Mouse (Mus musculus) forebrain, embryonic 14.5 days (tissue): ENCODE measurements around the gene Znrf4. TPM values are rescaled to one million over a fixed set of nuclear protein-coding genes. Genes with fewer than 3 reads are reported as not detected.

ENCODE experiments used
- ATAC-seq: fragments of 200-750 bp; cut with Nextera tagmentation; 2 replicates; pipeline ENCODE4 v1.8.0; 2017; ENCODE audit warnings: mild to moderate bottlenecking, moderate library complexity
- DNase-seq: peaks from one replicate; pipeline ENCODE4 v3.0.0-alpha.2; 2015; ENCODE audit warnings: low spot score
- H3K27ac ChIP-seq: fragments of 300-500 bp; sonication (generic); 2 replicates; pipeline ENCODE4 v1.5.1; 2014; ENCODE audit warnings: low read depth, mild to moderate bottlenecking, control low read depth, low read length, moderate library complexity
- H3K27me3 ChIP-seq: fragments of 300-500 bp; sonication (generic); replicated peaks from 2 replicates; pipeline ENCODE4 v1.6.1; 2014; ENCODE audit warnings: low read length, control low read depth, mixed read lengths; ENCODE audit not compliant: control insufficient read depth, insufficient read depth
- H3K36me3 ChIP-seq: fragments of 300-500 bp; sonication (generic); 2 replicates; pipeline ENCODE4 v1.6.1; 2014; ENCODE audit warnings: low read length, control low read depth; ENCODE audit not compliant: control insufficient read depth, insufficient read depth
- H3K4me1 ChIP-seq: fragments of 300-500 bp; sonication (generic); 2 replicates; pipeline ENCODE4 v1.6.1; 2014; ENCODE audit warnings: antibody characterized with exemption, low read length, control low read depth; ENCODE audit not compliant: control insufficient read depth, insufficient read depth
- H3K4me2 ChIP-seq: fragments of 300-500 bp; sonication (generic); 2 replicates; pipeline ENCODE4 v1.6.1; 2014; ENCODE audit warnings: mild to moderate bottlenecking, control low read depth, low read length
- H3K4me3 ChIP-seq: fragments of 300-500 bp; sonication (generic); 2 replicates; pipeline ENCODE4 v1.5.1; 2014; ENCODE audit warnings: low read depth, low read length, control low read depth
- H3K9ac ChIP-seq: fragments of 300-500 bp; sonication (generic); 2 replicates; pipeline ENCODE4 v1.6.1; 2014; ENCODE audit warnings: mild to moderate bottlenecking, low read length, control low read depth, moderate library complexity
- H3K9me3 ChIP-seq: fragments of 300-500 bp; sonication (generic); replicated peaks from 2 replicates; pipeline ENCODE4 v1.6.1; 2016; ENCODE audit warnings: low read length, control low read depth, mixed read lengths; ENCODE audit not compliant: control insufficient read depth
- WGBS: fragments of 180-500 bp; shearing (Covaris S2); extraction: QIAGEN DNeasy Blood & Tissue Kit; methylation state at CpG from one replicate; pipeline ENCODE4 v1.1.7; 2014; 5-methylcytosine and 5-hydroxymethylcytosine counted together
- polyA plus RNA-seq: library from polyadenylated mRNA; unstranded; fragments of >200 nt; fragmentation: Nextera tagmentation; extraction: Ambion mirVana; gene quantifications from 2 replicates; pipeline ENCODE4 v1.2.1, GENCODE M21; 2014

Znrf4 gene
- polyA plus RNA-seq, 1 experiment from 2014 or later = 0.14 TPM

DNA sequence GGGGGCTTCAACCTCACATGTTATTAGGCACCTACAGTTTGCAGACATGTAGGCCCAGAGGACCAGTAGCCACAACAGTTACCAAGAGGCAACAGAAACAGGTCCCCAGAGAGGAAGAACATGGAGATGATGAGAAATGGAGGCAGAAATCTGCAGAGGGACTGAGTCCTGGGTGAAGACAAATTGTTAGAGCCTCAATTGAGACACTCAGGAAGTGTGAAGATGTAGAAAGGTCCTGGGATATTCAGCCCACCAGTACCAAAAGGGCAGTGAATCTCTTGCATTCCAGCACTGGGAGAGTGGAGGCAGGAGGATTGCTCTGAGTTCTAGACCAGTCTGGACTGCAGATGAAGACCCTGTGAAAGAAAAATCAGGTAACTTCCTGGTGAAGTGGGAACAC is 2.1 kb upstream of the Znrf4 start:
- Histone ChIP-seq H3K4me3 (no peak overlapping the region), H3K9ac (no peak overlapping the region), H3K4me2 (no peak overlapping the region), H3K27ac (peak overlapping the region; percentile 21; the same call in 1 of the 2 replicates), H3K27me3 (0 out of 2 replicates have a peak, but pooled peaks cover 7% of the 10 kb centered on the region), H3K4me1 (peaks cover 34% of the 10 kb centered on the region), H3K9me3 (no peaks in the 10 kb centered on the region), H3K36me3 (no peaks in the 10 kb centered on the region)
- DNase-seq (no peak), ATAC-seq (no peak)

DNA sequence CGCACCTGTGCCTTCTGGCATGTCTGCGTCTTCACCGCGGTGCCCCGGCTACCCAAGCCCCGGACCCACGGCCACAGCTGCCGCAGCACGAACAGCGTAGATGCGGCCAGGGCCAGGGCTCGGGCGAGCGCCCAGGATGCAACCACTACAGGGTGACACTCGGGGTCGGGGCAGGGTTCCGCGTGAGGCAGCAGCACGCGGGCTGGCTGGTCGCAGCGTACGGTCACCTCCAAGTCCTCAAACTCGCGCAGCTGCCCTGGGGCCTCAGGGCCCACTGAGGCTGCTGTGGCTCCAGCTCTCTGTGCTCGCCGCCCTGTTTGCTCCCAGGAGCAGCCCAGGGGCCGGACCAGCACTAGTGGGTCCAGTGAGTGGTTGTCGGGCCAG is 532 bp downstream of the Znrf4 start:
- H3K27ac ChIP-seq = no peak overlapping the region
- no peak for ATAC-seq
- 32% methylated on average over 29 of the region's 29 CpGs for WGBS
- H3K4me2 ChIP-seq = peak overlapping the region; percentile 45
- H3K9me3 ChIP-seq = no peaks in the 10 kb centered on the region
- H3K4me1 ChIP-seq = peaks cover 52% of the 10 kb centered on the region
- H3K4me3 ChIP-seq = peak overlapping the region; percentile 21
- no peak for DNase-seq
- H3K36me3 ChIP-seq = no peaks in the 10 kb centered on the region
- 0 out of 2 replicates have a peak, but pooled peaks cover 7% of the 10 kb centered on the region for H3K27me3 ChIP-seq
- H3K9ac ChIP-seq = peak overlapping the region; percentile 43; the same call in 1 of the 2 replicates

DNA sequence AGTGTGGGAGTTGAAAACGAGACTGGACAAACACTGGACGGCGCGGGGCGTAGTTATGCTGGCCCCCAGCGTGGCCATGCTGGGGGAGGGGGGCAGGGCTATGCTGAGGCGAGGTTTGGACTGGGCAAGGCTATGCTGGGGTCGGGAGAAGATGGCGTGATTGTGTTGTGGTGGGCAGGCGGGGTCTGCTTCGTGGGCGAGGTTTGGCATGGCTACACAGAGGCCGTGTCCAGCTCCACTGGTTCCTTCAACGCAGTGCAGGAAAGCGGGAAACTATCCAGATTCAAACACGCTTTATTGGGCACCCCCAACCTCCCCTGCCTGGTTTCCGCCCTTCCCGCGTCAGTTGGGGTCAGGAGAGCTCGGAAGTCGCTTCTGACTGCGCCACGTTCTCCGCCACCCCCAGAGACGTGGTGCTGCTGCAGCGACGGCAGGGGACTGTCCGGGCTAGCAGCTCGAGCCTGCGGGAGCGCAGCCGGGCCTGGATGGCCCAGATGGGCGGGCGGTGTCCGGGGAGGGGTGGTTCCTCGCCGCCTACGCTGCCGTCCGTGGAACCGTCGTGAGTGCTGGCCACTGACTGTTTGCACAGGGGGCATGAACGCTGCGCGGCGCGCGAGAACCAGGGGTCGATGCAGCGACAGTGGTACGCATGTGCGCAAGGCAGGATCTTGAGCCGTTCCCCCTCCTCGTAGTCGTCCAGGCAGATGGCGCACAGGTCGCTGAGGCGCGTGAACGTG is 1.1 kb downstream of the Znrf4 start:
- Histone ChIP-seq H3K4me2 (peak overlapping the region; percentile 45), H3K27ac (peak overlapping the region; percentile 95; the same call in 1 of the 2 replicates), H3K4me1 (peaks cover 52% of the 10 kb centered on the region), H3K4me3 (peak overlapping the region; percentile 21), H3K9ac (peak overlapping the region; percentile 43; the same call in 1 of the 2 replicates), H3K36me3 (no peaks in the 10 kb centered on the region), H3K9me3 (no peaks in the 10 kb centered on the region), H3K27me3 (0 out of 2 replicates have a peak, but pooled peaks cover 7% of the 10 kb centered on the region)
- ATAC-seq (no peak), DNase-seq (peak; percentile 48)
- 12% methylated on average over 60 of the region's 60 CpGs for WGBS

DNA sequence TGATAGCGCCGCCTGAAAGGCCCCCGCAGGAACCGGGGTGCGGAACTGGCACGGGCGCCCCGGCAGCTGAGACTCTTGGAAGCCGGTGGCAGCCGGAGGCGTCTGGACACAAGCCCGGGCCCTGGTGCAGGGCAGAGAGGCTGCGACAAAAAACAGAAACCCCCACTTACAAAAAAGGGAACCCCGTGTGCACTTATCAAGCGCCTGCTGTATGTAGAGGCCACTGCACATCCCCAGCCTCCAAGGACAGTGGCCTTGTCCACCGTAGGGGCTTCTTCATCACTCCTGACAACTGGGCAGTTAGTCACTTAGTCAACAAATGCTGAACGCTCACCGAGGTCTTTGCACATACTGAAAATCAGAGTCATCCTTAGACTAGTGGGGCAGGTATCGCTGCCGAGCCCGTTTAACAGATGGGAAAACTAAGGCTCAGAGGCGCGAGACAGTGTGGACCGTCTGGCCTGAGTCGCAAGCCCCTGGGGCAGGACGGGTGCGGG is 1.7 kb downstream of the Znrf4 start:
- ATAC-seq = no peak
- H3K27me3 ChIP-seq = 0 out of 2 replicates have a peak, but pooled peaks cover 7% of the 10 kb centered on the region
- H3K4me3 ChIP-seq = no peak overlapping the region
- peak overlapping the region; percentile 95 for H3K27ac ChIP-seq
- WGBS = 27% methylated on average over 27 of the region's 27 CpGs
- H3K9ac ChIP-seq = peak overlapping the region; percentile 4; the same call in 1 of the 2 replicates
- peak overlapping the region; percentile 45 for H3K4me2 ChIP-seq
- peak; percentile 60 for DNase-seq
- H3K36me3 ChIP-seq = no peaks in the 10 kb centered on the region
- no peaks in the 10 kb centered on the region for H3K9me3 ChIP-seq
- H3K4me1 ChIP-seq = peaks cover 46% of the 10 kb centered on the region

DNA sequence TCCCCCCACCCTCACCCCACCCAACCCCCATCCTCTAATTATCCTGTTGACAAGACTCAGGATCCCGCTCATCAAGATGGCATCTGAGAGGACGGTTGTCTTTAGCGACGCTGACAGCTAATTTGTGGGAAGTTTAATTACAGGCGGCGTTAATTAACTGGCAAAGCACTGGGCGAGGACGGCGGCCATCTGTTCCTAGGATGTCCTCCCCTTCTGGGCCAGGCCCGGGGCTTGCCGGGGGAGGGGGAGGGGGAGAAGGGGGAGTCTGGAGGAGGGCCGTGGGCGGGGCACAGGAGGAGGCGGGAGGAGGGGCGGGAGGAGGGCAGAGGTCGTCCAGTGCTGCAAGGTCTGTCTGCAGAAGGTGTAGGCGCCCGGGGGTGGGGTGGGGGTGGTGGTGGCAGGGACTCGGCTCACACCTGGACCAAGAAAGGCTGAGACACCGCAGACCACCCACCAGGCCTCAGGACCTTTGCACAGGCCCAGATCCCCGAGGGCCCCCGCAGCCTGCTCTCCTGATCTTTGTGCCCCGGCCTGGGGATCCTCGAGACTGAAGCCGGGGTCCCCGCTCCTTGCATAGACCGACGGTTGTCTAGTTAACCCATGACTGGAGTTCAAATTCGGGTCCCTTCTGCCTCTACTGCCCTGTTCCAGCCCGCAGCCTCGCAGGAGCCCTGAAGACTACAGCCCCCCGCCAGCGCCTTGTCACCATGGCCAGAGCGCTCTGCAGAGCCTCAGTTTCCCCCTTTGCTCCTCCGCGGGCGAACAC is 2.3 kb downstream of the Znrf4 start:
- peaks cover 40% of the 10 kb centered on the region for H3K4me1 ChIP-seq
- whole genome bisulfite sequencing = 6% methylated on average over 32 of the region's 37 CpGs
- ATAC-seq = peak; percentile 70
- no peaks in the 10 kb centered on the region for H3K36me3 ChIP-seq
- 0 out of 2 replicates have a peak, but pooled peaks cover 7% of the 10 kb centered on the region for H3K27me3 ChIP-seq
- peak overlapping the region; percentile 95 for H3K27ac ChIP-seq
- DNase-seq = peak; percentile 98
- H3K4me3 ChIP-seq = no peak overlapping the region
- H3K9me3 ChIP-seq = no peaks in the 10 kb centered on the region
- H3K9ac ChIP-seq = peak overlapping the region; percentile 4; the same call in 1 of the 2 replicates
- H3K4me2 ChIP-seq = peak overlapping the region; percentile 45

DNA sequence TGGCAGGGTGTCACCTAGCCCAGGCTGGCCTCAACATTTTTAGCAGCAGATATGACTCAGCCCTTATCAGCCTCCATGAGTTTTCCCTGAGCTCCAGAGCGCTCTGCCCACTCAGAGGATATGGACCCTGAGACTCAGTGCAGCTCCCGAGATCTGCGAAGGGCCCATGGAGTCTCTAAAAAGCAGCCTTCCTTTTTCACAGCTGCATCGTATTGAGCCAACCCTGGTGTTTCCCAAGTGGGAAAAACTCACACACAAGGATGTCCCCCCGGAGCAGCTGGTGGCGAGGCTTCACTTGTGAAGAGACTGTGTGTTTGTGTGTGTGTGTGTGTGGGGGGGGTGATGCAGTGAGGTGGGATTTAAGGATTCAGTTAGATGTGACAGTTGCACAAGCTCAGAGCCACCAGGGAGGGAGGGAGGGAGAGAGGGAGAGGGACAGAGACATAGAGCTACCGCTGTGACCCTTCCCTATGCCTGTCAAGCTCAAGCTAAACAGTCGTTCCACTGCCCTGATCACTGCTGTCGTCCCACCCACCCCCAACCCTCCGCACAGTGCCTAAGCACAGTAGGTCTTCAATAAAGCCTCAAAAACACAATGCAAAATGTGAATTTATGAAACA is 3.1 kb downstream of the Znrf4 start:
- peaks cover 38% of the 10 kb centered on the region for H3K4me1 ChIP-seq
- H3K36me3 ChIP-seq = no peaks in the 10 kb centered on the region
- DNase-seq = peak; percentile 73
- peak; percentile 47 for ATAC-seq
- no peak overlapping the region for H3K4me3 ChIP-seq
- H3K27ac ChIP-seq = peak overlapping the region; percentile 95
- WGBS = 22% methylated on average over 10 of the region's 10 CpGs
- H3K27me3 ChIP-seq = 0 out of 2 replicates have a peak, but pooled peaks cover 7% of the 10 kb centered on the region
- peak overlapping the region; percentile 45 for H3K4me2 ChIP-seq
- H3K9ac ChIP-seq = peak overlapping the region; percentile 37; the same call in 1 of the 2 replicates
- H3K9me3 ChIP-seq = no peaks in the 10 kb centered on the region

DNA sequence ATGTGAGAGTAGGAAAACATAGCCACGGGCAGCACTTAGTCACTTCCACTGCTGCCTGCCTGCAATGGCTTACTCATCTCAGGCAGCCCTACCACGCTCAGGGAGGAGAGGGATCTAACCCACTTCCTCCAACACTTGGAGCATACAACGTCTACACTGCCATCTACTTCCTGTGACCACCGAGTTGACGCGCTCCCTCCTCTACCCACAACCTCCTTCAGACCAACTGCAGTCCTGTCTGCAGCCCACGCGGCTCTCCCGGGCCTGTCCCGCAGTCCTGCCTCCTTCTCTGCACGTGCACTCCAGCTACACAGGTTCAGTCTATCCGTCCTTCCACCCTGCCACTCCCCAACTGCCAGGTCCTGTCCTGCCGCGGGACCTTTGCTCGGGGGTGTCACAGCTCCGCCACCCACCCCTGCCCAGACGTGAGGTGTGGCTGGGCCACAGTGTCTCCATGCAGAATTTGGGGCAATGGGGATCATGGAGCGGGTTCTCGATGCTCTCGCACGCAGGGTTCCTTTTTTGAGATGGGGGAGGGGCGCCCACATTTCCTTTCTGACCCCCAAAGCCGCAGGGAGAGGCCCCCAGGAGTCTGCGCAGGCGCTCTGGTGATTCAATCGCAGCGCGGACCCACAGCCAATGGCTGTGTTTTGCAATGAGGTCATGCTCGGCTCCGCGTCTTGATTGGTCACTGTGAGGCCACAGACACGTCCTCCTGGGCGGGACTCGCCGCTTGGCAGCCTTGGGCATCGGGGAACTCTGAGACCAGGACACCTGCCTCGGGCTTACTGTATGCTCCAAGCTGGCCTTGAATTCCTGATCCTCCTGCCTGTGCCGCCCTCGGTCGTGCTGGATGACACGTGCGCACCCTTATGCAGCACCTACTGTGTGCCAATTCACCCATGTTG is 4.8 kb downstream of the Znrf4 start:
- Histone ChIP-seq H3K9me3 (no peaks in the 10 kb centered on the region), H3K27me3 (0 out of 2 replicates have a peak, but pooled peaks cover 7% of the 10 kb centered on the region), H3K4me3 (peak overlapping the region; percentile 43), H3K36me3 (no peaks in the 10 kb centered on the region), H3K9ac (peak overlapping the region; percentile 82), H3K4me1 (peaks cover 39% of the 10 kb centered on the region), H3K4me2 (peak overlapping the region; percentile 81), H3K27ac (peak overlapping the region; percentile 95)
- peak; percentile 99 for DNase-seq
- under 1% methylated on average over 42 of the region's 42 CpGs for WGBS
- ATAC-seq = peak; percentile 88
